10 mouse cellular contexts compared by ENCODE assay signal in the genomic region with DNA sequence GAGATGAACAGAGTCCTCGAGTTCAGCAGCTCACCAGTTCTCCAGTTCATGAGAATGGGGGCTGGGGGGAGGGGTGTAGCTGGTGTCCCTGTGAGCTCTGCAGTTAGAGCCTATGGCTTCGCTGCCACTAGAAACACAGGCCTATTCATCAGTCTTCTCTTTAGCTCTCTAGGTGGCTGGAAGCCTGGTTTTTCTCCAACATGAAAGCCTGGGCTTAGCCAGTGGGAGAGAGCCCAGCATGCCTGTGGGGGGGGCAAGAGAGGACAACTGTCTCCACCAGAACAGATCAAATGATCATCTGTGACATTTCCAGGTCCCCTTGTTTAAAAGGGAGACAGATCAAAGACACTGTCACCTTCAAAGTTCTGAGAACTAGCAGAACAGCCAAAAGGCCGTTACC.
DNase-seq lines count a peak whose midpoint lies in the region; ATAC-seq and TF ChIP-seq lines count a peak whose summit lies in the region.
"Had no signal": no experiment of that assay in that cellular context is flagged by ENCODE, and none has a peak within 500 bp of the region (broad histone marks: within the 10 kb centered on the region; RNA-seq: fewer than 3 reads in every experiment).

No protein-coding gene starts in this region.

- no peak overlapping the region for H3K4me3 ChIP-seq in kidney, embryonic 16.5 days (ENCODE audit: low read length)
- H3K4me3 ChIP-seq in kidney, adult 2 months (ENCODE audit: insufficient read depth, low read depth, low read length): no peak overlapping the region
- H3K4me3 ChIP-seq in limb, embryonic 12.5 days (replicated peaks): no peak overlapping the region
- H3K4me3 ChIP-seq in intestine, embryonic 16.5 days (ENCODE audit: low read length): no peak overlapping the region
- H3K4me3 ChIP-seq: stomach, embryonic 15.5 days had no signal

- peak overlapping the region; percentile 23; the same call in 1 of the 2 replicates for H3K27ac ChIP-seq in kidney, embryonic 16.5 days (ENCODE audit: low read length)
- no peak overlapping the region for H3K27ac ChIP-seq in kidney, adult 2 months (ENCODE audit: insufficient read depth, low read depth, low read length)
- peak overlapping the region; percentile 59 for H3K27ac ChIP-seq in limb, embryonic 12.5 days
- H3K27ac ChIP-seq in intestine, embryonic 16.5 days (ENCODE audit: low read length): no peak overlapping the region
- H3K27ac ChIP-seq: macrophage; stomach, embryonic 15.5 days had no signal

- DNase-seq in adrenal gland, adult (ENCODE audit: inconsistent age in 2 of 2, low spot score in 1 of 2): peak; percentile 14 to 56
- no peak for DNase-seq in adrenal gland, adult 18-20 months (ENCODE audit: low spot score in 2 of 2)
- no peak for DNase-seq in kidney, adult 2 months
- peak; percentile 18 to 50 for DNase-seq in cerebellum, postnatal 14 days
- DNase-seq in urinary bladder, postnatal 10 days (ENCODE audit: low spot score): no peak

- H3K9me3 ChIP-seq in kidney, embryonic 16.5 days (ENCODE audit: low read length): no peaks in the 10 kb centered on the region
- no peaks in the 10 kb centered on the region for H3K9me3 ChIP-seq in limb, embryonic 12.5 days
- no peaks in the 10 kb centered on the region for H3K9me3 ChIP-seq in intestine, embryonic 16.5 days (ENCODE audit: control insufficient read depth, low read length)
- H3K9me3 ChIP-seq: stomach, embryonic 15.5 days had no signal

- peak; percentile 46; the same call in 1 of the 2 replicates for ATAC-seq in kidney, embryonic 16.5 days (ENCODE audit: low FRiP score, low TSS enrichment)
- no peak for ATAC-seq in limb, embryonic 12.5 days (ENCODE audit: insufficient number of reproducible peaks, insufficient read depth, low FRiP score, low TSS enrichment, low read depth)
- ATAC-seq in intestine, embryonic 16.5 days: no peak

- no peak for TF ChIP-seq CTCF in kidney, adult 2 months (conservative IDR thresholded peaks at IDR 0.05; ENCODE audit: insufficient read depth, insufficient read length, low read depth, low read length)

- no peak for TF ChIP-seq POLR2A in kidney, adult 2 months (IDR thresholded peaks at IDR 0.05; ENCODE audit: low read depth, low read length)

- no peak overlapping the region for H3K9ac ChIP-seq in kidney, embryonic 16.5 days (replicated peaks; ENCODE audit: low read length)
- no peak overlapping the region for H3K9ac ChIP-seq in limb, embryonic 12.5 days (replicated peaks)
- H3K9ac ChIP-seq in intestine, embryonic 16.5 days (ENCODE audit: low read depth, low read length): no peak overlapping the region
- H3K9ac ChIP-seq: stomach, embryonic 15.5 days had no signal

- 26% methylated on average over 3 of the region's 3 CpGs for WGBS in kidney, embryonic 16.5 days
- 69% methylated on average over 3 of the region's 3 CpGs for WGBS in kidney, adult 2 months
- 12% methylated on average over 3 of the region's 3 CpGs for WGBS in limb, embryonic 12.5 days
- 45% methylated on average over 3 of the region's 3 CpGs for WGBS in intestine, embryonic 16.5 days

- no peaks in the 10 kb centered on the region for H3K27me3 ChIP-seq in kidney, embryonic 16.5 days (ENCODE audit: insufficient read depth, low read length)
- H3K27me3 ChIP-seq in kidney, adult 2 months (replicated peaks; ENCODE audit: control insufficient read depth, insufficient read depth, low read length): no peaks in the 10 kb centered on the region
- H3K27me3 ChIP-seq in limb, embryonic 12.5 days: no peaks in the 10 kb centered on the region
- no peaks in the 10 kb centered on the region for H3K27me3 ChIP-seq in intestine, embryonic 16.5 days (replicated peaks; ENCODE audit: control insufficient read depth, insufficient read depth, low read length)
- H3K27me3 ChIP-seq: stomach, embryonic 15.5 days had no signal

- H3K4me1 ChIP-seq in kidney, embryonic 16.5 days (ENCODE audit: insufficient read depth, low read length): peaks cover 22% of the 10 kb centered on the region
- no peaks in the 10 kb centered on the region for H3K4me1 ChIP-seq in kidney, adult 2 months (ENCODE audit: control insufficient read depth, insufficient read depth, low read length)
- H3K4me1 ChIP-seq in limb, embryonic 12.5 days (replicated peaks): peaks cover 32% of the 10 kb centered on the region
- no peaks in the 10 kb centered on the region for H3K4me1 ChIP-seq in intestine, embryonic 16.5 days (ENCODE audit: control insufficient read depth, insufficient read depth, low read length)
- H3K4me1 ChIP-seq: stomach, embryonic 15.5 days had no signal

- no peak overlapping the region for H3K4me2 ChIP-seq in kidney, embryonic 16.5 days (replicated peaks; ENCODE audit: low read depth, low read length)
- H3K4me2 ChIP-seq in limb, embryonic 12.5 days: no peak overlapping the region
- no peak overlapping the region for H3K4me2 ChIP-seq in intestine, embryonic 16.5 days (ENCODE audit: low read depth, low read length)
- H3K4me2 ChIP-seq: stomach, embryonic 15.5 days had no signal

- H3K36me3 ChIP-seq in kidney, embryonic 16.5 days (ENCODE audit: insufficient read depth, low read length): no peaks in the 10 kb centered on the region
- no peaks in the 10 kb centered on the region for H3K36me3 ChIP-seq in kidney, adult 2 months (ENCODE audit: control insufficient read depth, insufficient read depth, low read length)
- no peaks in the 10 kb centered on the region for H3K36me3 ChIP-seq in limb, embryonic 12.5 days
- no peaks in the 10 kb centered on the region for H3K36me3 ChIP-seq in intestine, embryonic 16.5 days (ENCODE audit: control insufficient read depth, insufficient read depth, low read length)
- H3K36me3 ChIP-seq: stomach, embryonic 15.5 days had no signal

Comparison
In these comparisons a context has a peak if more than half of its experiments do, and no peak if none do; other contexts are left out.
1. DNase-seq: peak in adrenal gland, adult (2 of 2) and cerebellum, postnatal 14 days (2 of 2); none in adrenal gland, adult 18-20 months (0 of 2), kidney, adult 2 months (single experiment) and urinary bladder, postnatal 10 days (single experiment).
2. H3K27ac ChIP-seq: peak in kidney, embryonic 16.5 days (single experiment) and limb, embryonic 12.5 days (single experiment); none in kidney, adult 2 months (single experiment) and intestine, embryonic 16.5 days (single experiment).